Mouse (Mus musculus) forebrain, embryonic 10.5 days (tissue): ENCODE measurements around the gene Vamp2. TPM values are rescaled to one million over a fixed set of nuclear protein-coding genes. Genes with fewer than 3 reads are reported as not detected.

Source experiments
- DNase-seq: peaks from one replicate; pipeline ENCODE4 v3.0.0-alpha.2; 2017; ENCODE audit warnings: low spot score; ENCODE audit errors: extremely low spot score
- H3K27ac ChIP-seq: fragments of 300-500 bp; sonication (generic); 2 replicates; pipeline ENCODE4 v1.5.1; 2016; ENCODE audit warnings: mild to moderate bottlenecking
- H3K27me3 ChIP-seq: fragments of 300-500 bp; sonication (generic); 2 replicates; pipeline ENCODE4 v1.6.1; 2016; ENCODE audit warnings: mild to moderate bottlenecking; ENCODE audit not compliant: poor library complexity, severe bottlenecking
- H3K36me3 ChIP-seq: fragments of 300-500 bp; sonication (generic); replicated peaks from 2 replicates; pipeline ENCODE4 v1.6.1; 2016; ENCODE audit warnings: mild to moderate bottlenecking, moderate library complexity
- H3K4me1 ChIP-seq: fragments of 300-500 bp; sonication (generic); 2 replicates; pipeline ENCODE4 v1.6.1; 2016
- H3K4me3 ChIP-seq: fragments of 300-500 bp; sonication (generic); 2 replicates; pipeline ENCODE4 v1.5.1; 2016; ENCODE audit warnings: mild to moderate bottlenecking, moderate library complexity
- H3K9me3 ChIP-seq: fragments of 300-500 bp; sonication (generic); 2 replicates; pipeline ENCODE4 v1.6.1; 2016; ENCODE audit warnings: mild to moderate bottlenecking, moderate library complexity
- WGBS: fragments of 180-500 bp; shearing (Covaris S2); methylation state at CpG from one replicate; pipeline ENCODE4 v1.1.7; 2016; 5-methylcytosine and 5-hydroxymethylcytosine counted together
- polyA plus RNA-seq: library from polyadenylated mRNA; unstranded; fragments of >200 nt; fragmentation: Nextera tagmentation; extraction: Ambion mirVana; gene quantifications from 2 replicates; pipeline ENCODE4 v1.2.1, GENCODE M21; 2016

Gene Vamp2
- polyA plus RNA-seq, 1 experiment from 2014 or later: 57.6 TPM

GRCm38 (mm10) chr11:69128426-69129122 is 40.3 kb downstream of the Vamp2 start:
- Histone ChIP-seq H3K9me3 (no peaks in the 10 kb centered on the region), H3K4me3 (no peak overlapping the region), H3K27me3 (peaks cover 63% of the 10 kb centered on the region), H3K27ac (no peak overlapping the region), H3K4me1 (peaks cover 17% of the 10 kb centered on the region), H3K36me3 (no peaks in the 10 kb centered on the region)
- 76% methylated on average over 8 of the region's 8 CpGs for WGBS
- no peak for DNase-seq

GRCm38 (mm10) chr11:69133566-69133922 is 45.3 kb downstream of the Vamp2 start:
- Histone ChIP-seq H3K27ac (no peak overlapping the region), H3K27me3 (peaks cover 62% of the 10 kb centered on the region), H3K9me3 (no peaks in the 10 kb centered on the region), H3K36me3 (no peaks in the 10 kb centered on the region), H3K4me3 (peak overlapping the region; percentile 59), H3K4me1 (peaks cover 15% of the 10 kb centered on the region)
- DNase-seq: no peak
- 7% methylated on average over 5 of the region's 5 CpGs for WGBS

GRCm38 (mm10) chr11:69133923-69134621 is 45.8 kb downstream of the Vamp2 start:
- WGBS: 1% methylated on average over 34 of the region's 34 CpGs
- H3K4me3 ChIP-seq: peak overlapping the region; percentile 59
- peak overlapping the region; percentile 65 for H3K27ac ChIP-seq
- H3K27me3 ChIP-seq: peaks cover 61% of the 10 kb centered on the region
- DNase-seq: peak; percentile 53
- peaks cover 15% of the 10 kb centered on the region for H3K4me1 ChIP-seq
- no peaks in the 10 kb centered on the region for H3K36me3 ChIP-seq
- H3K9me3 ChIP-seq: no peaks in the 10 kb centered on the region

GRCm38 (mm10) chr11:69134622-69134968 is 46.3 kb downstream of the Vamp2 start:
- peaks cover 59% of the 10 kb centered on the region for H3K27me3 ChIP-seq
- H3K9me3 ChIP-seq: no peaks in the 10 kb centered on the region
- peak overlapping the region; percentile 59 for H3K4me3 ChIP-seq
- no peaks in the 10 kb centered on the region for H3K36me3 ChIP-seq
- H3K4me1 ChIP-seq: peaks cover 15% of the 10 kb centered on the region
- WGBS: 26% methylated on average over 8 of the region's 8 CpGs
- DNase-seq: no peak
- H3K27ac ChIP-seq: peak overlapping the region; percentile 65

GRCm38 (mm10) chr11:69135361-69135760 is 47.1 kb downstream of the Vamp2 start:
- peaks cover 53% of the 10 kb centered on the region for H3K27me3 ChIP-seq
- WGBS: 88% methylated on average over 6 of the region's 6 CpGs

More at GRCm38 (mm10) chr11:69135361-69135760, 47.1 kb downstream of the Vamp2 start:
- H3K4me3 ChIP-seq: peak overlapping the region; percentile 59; the same call in 1 of the 2 replicates
- no peak for DNase-seq
- H3K27ac ChIP-seq: no peak overlapping the region
- H3K9me3 ChIP-seq: no peaks in the 10 kb centered on the region
- H3K4me1 ChIP-seq: peaks cover 15% of the 10 kb centered on the region
- no peaks in the 10 kb centered on the region for H3K36me3 ChIP-seq

Other genes starting within 250 kb of the Vamp2 start
- gene Ndel1, start 216.6 kb upstream of the Vamp2 start, polyA plus RNA-seq: 49.4 and 51.3 TPM in 2 replicates
- gene Rnf222, start 199.9 kb upstream of the Vamp2 start, polyA plus RNA-seq: 0.05 and 0.11 TPM in 2 replicates
- gene Rpl26, start 186.9 kb upstream of the Vamp2 start, polyA plus RNA-seq: 1,077 and 1,081 TPM in 2 replicates
- not detected in 2 replicates for gene Odf4, start 161.4 kb upstream of the Vamp2 start, polyA plus RNA-seq
- gene Arhgef15, start 131.0 kb upstream of the Vamp2 start, polyA plus RNA-seq: 6.7 and 6.8 TPM in 2 replicates
- 1.9 and 2.1 TPM in 2 replicates for gene Slc25a35, start 120.4 kb upstream of the Vamp2 start, polyA plus RNA-seq
- 90.7 and 97.5 TPM in 2 replicates for gene Rangrf, start 113.3 kb upstream of the Vamp2 start, polyA plus RNA-seq
- gene Pfas, start 80.0 kb upstream of the Vamp2 start, polyA plus RNA-seq: 70.5 and 72.8 TPM in 2 replicates
- 79.6 and 86.1 TPM in 2 replicates for gene Ctc1, start 72.6 kb upstream of the Vamp2 start, polyA plus RNA-seq
- gene Aurkb, start 42.8 kb upstream of the Vamp2 start, polyA plus RNA-seq: 227 and 236 TPM in 2 replicates
- gene Borcs6, start 28.8 kb upstream of the Vamp2 start, polyA plus RNA-seq: 3.8 and 4.1 TPM in 2 replicates
- 60.8 and 61.0 TPM in 2 replicates for gene Tmem107, start 17.7 kb upstream of the Vamp2 start, polyA plus RNA-seq
- 7.3 and 9.0 TPM in 2 replicates for gene Per1, start 6.7 kb downstream of the Vamp2 start, polyA plus RNA-seq
- gene Hes7, start 31.9 kb downstream of the Vamp2 start, polyA plus RNA-seq: 0.16 and 0.17 TPM in 2 replicates
- gene 9130213A22Rik, start 34.1 kb downstream of the Vamp2 start, polyA plus RNA-seq: 0.11 and 0.16 TPM in 2 replicates
- 0.26 and 0.28 TPM in 2 replicates for gene Aloxe3, start 37.4 kb downstream of the Vamp2 start, polyA plus RNA-seq
- gene Alox12b, start 68.5 kb downstream of the Vamp2 start, polyA plus RNA-seq: 0.05 TPM in 1 of 2 replicates, not detected in the other
- gene Alox8, start 109.4 kb downstream of the Vamp2 start, polyA plus RNA-seq: 0.10 TPM in 1 of 2 replicates, not detected in the other
- 0.04 and 0.06 TPM in 2 replicates for gene Gucy2e, start 148.5 kb downstream of the Vamp2 start, polyA plus RNA-seq
- gene Cntrob, start 235.3 kb downstream of the Vamp2 start, polyA plus RNA-seq: 37.7 and 44.2 TPM in 2 replicates
- gene Trappc1, start 235.5 kb downstream of the Vamp2 start, polyA plus RNA-seq: 170 and 179 TPM in 2 replicates
- 1.1 and 1.2 TPM in 2 replicates for gene Kcnab3, start 237.8 kb downstream of the Vamp2 start, polyA plus RNA-seq